Mouse (Mus musculus) liver, postnatal 0 days (tissue): ENCODE measurements at regions not wholly inside any gene's neighbourhood (a gene's known extent, or its start where the extent isn't known, plus 50 kb on each side); places are given as distances from the start of the nearest gene placed in this dataset.

Source experiments
- ATAC-seq: fragments of 200-750 bp; cut with Nextera tagmentation; 2 replicates; pipeline ENCODE4 v1.8.0; 2017; ENCODE audit warnings: mild to moderate bottlenecking, moderate library complexity
- DNase-seq: peaks from one replicate; pipeline ENCODE4 v3.0.0-alpha.2; 2016
- H3K27ac ChIP-seq: fragments of 300-500 bp; sonication (generic); 2 replicates; pipeline ENCODE4 v1.5.1; 2014; ENCODE audit warnings: antibody characterized with exemption, moderate library complexity, mild to moderate bottlenecking, low read depth
- H3K27me3 ChIP-seq: fragments of 300-500 bp; sonication (generic); 2 replicates; pipeline ENCODE4 v1.6.1; 2014; ENCODE audit warnings: low read length, control low read depth, mixed read lengths; ENCODE audit not compliant: insufficient read depth
- H3K36me3 ChIP-seq: fragments of 300-500 bp; sonication (generic); replicated peaks from 2 replicates; pipeline ENCODE4 v1.6.1; 2014; ENCODE audit warnings: mild to moderate bottlenecking, control low read depth, low read length, moderate library complexity, mixed read lengths; ENCODE audit not compliant: insufficient read depth
- H3K4me1 ChIP-seq: fragments of 300-500 bp; sonication (generic); 2 replicates; pipeline ENCODE4 v1.6.1; 2014; ENCODE audit warnings: antibody characterized with exemption, mild to moderate bottlenecking, control low read depth; ENCODE audit not compliant: insufficient read depth
- H3K4me2 ChIP-seq: fragments of 300-500 bp; sonication (generic); 2 replicates; pipeline ENCODE4 v1.6.1; 2014; ENCODE audit warnings: low read depth, mild to moderate bottlenecking, low read length, moderate library complexity, mixed read lengths
- H3K4me3 ChIP-seq: fragments of 300-500 bp; sonication (generic); 2 replicates; pipeline ENCODE4 v1.5.1; 2014; ENCODE audit warnings: low read depth, low read length
- H3K9ac ChIP-seq: fragments of 300-500 bp; sonication (generic); replicated peaks from 2 replicates; pipeline ENCODE4 v1.6.1; 2014; ENCODE audit warnings: mild to moderate bottlenecking, moderate library complexity
- H3K9me3 ChIP-seq: fragments of 300-500 bp; sonication (generic); 2 replicates; pipeline ENCODE4 v1.6.1; 2016; ENCODE audit warnings: mild to moderate bottlenecking, control low read depth, low read length, mixed read lengths
- CTCF ChIP-seq: sonication (generic); IDR thresholded peaks from 2 replicates; pipeline ENCODE4 v1.5.1; 2016; ENCODE audit warnings: antibody characterized with exemption, low read depth
- EP300 ChIP-seq: IDR thresholded peaks from 2 replicates; pipeline ENCODE4 v1.6.1; 2016; ENCODE audit warnings: antibody characterized with exemption, low read depth, mild to moderate bottlenecking
- WGBS: fragments of 180-500 bp; shearing (Covaris S2); extraction: QIAGEN DNeasy Blood & Tissue Kit; methylation state at CpG from one replicate; pipeline ENCODE4 v1.1.7; 2014; ENCODE audit not compliant: insufficient replicate concordance; 5-methylcytosine and 5-hydroxymethylcytosine counted together

DNA sequence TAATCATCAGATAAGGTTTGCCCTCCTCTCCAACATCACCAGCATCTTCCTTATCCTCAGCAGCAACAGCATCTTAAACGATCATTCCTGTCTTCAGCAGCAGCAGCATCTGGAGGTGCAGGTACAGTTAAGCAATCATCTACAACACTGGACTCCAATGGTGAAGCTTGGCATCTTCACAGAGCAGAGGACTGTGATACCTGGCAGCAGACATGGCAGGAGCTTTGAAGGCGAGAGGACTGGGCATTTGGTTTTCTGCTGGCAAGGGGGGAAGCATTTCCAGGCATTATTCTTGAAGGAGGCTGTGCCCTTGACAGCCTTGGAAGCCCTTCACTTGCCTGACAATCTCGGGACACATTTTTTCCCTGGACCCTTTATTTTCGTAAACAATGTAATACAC, 235.3 kb downstream of the Sp3 start:
- Histone ChIP-seq H3K27ac (no peak overlapping the region), H3K4me2 (no peak overlapping the region), H3K36me3 (no peaks in the 10 kb centered on the region), H3K9me3 (peaks cover 5% of the 10 kb centered on the region; the same call in 1 of the 2 replicates), H3K9ac (no peak overlapping the region), H3K4me3 (no peak overlapping the region), H3K4me1 (no peaks in the 10 kb centered on the region), H3K27me3 (no peaks in the 10 kb centered on the region)
- TF ChIP-seq EP300, result no peak
- no peak for TF ChIP-seq CTCF
- 66% methylated on average over 4 of the region's 4 CpGs for WGBS
- DNase-seq, result no peak
- no peak for ATAC-seq

GRCm38 (mm10) chr2:72746476-72747215, 233.6 kb downstream of the Sp3 start:
- TF ChIP-seq EP300 (no peak), CTCF (no peak)
- H3K27ac ChIP-seq, result no peak overlapping the region

DNA sequence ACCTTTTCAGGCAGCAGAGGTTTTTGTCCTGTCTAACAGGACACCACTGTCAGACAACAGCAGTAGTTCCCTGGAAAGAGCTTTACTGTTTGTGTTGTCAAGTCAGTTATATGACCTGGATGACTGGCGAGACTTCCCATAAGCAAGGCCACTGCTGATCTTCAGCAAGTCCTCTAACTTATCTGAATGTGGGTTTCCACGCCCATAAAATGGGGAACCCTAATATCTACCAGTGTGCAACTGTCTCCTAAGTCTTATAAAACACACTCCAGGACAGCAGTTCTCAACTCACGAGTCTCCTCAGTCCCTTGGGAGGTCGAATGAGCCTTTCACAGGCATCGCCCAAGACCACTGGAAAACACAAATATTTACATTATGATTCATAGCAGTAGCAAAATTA, 232.9 kb downstream of the Sp3 start:
- no peaks in the 10 kb centered on the region for H3K27me3 ChIP-seq
- no peak overlapping the region for H3K4me3 ChIP-seq
- peaks cover 4% of the 10 kb centered on the region for H3K4me1 ChIP-seq
- no peak for DNase-seq
- no peak overlapping the region for H3K9ac ChIP-seq
- H3K27ac ChIP-seq, result no peak overlapping the region
- peaks cover 5% of the 10 kb centered on the region; the same call in 1 of the 2 replicates for H3K9me3 ChIP-seq
- ATAC-seq, result no peak
- H3K4me2 ChIP-seq, result no peak overlapping the region
- no peaks in the 10 kb centered on the region for H3K36me3 ChIP-seq
- TF ChIP-seq CTCF, result no peak
- 61% methylated on average over 5 of the region's 5 CpGs for WGBS

More at GRCm38 (mm10) chr2:72746476-72747215, 233.6 kb downstream of the Sp3 start:
- Histone ChIP-seq H3K9ac (no peak overlapping the region), H3K4me1 (no peaks in the 10 kb centered on the region), H3K9me3 (peaks cover 5% of the 10 kb centered on the region; the same call in 1 of the 2 replicates), H3K27me3 (no peaks in the 10 kb centered on the region), H3K4me2 (no peak overlapping the region), H3K36me3 (no peaks in the 10 kb centered on the region), H3K4me3 (no peak overlapping the region)
- DNase-seq (no peak), ATAC-seq (no peak)
- WGBS, result 89% methylated on average over 16 of the region's 16 CpGs

- ATAC-seq, result no peak
- Histone ChIP-seq H3K9ac (no peak overlapping the region), H3K4me3 (no peak overlapping the region), H3K4me1 (peaks cover 10% of the 10 kb centered on the region), H3K9me3 (peaks cover 5% of the 10 kb centered on the region; the same call in 1 of the 2 replicates), H3K4me2 (no peak overlapping the region), H3K27me3 (no peaks in the 10 kb centered on the region), H3K27ac (no peak overlapping the region), H3K36me3 (no peaks in the 10 kb centered on the region)
- WGBS, result 90% methylated on average over 1 of the region's 1 CpGs
- DNase-seq, result no peak
- TF ChIP-seq CTCF, result no peak
- TF ChIP-seq EP300, result no peak
Measured at GRCm38 (mm10) chr2:72749495-72749894, 230.8 kb downstream of the Sp3 start.

DNA sequence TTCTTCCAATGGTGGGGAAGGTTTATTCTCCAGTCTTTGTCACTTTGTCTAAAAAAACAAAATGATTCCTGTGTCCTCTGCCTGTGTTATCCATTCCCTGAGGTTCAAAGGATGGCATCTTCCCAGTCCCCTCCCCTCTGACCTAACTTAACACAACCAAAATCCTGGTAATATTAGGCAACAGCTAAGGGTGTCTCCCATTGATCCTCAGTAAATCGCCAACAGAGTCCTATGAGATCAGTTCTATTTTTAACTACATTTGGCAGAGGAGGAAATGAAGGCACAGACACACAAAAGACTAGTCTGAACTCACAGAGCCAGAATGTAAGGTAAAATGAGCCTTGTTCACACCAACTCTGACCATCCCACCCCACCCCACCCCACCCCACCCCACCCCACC, 228.8 kb downstream of the Sp3 start:
- ATAC-seq (peak; percentile 75), DNase-seq (no peak)
- WGBS, result 16% methylated on average over 1 of the region's 1 CpGs
- TF ChIP-seq CTCF, result no peak
- TF ChIP-seq EP300, result 0 out of 2 replicates have a peak, but pooled peaks have one; percentile 37
- Histone ChIP-seq H3K9me3 (peaks cover 5% of the 10 kb centered on the region; the same call in 1 of the 2 replicates), H3K4me3 (no peak overlapping the region), H3K9ac (no peak overlapping the region), H3K4me1 (peaks cover 13% of the 10 kb centered on the region), H3K27me3 (no peaks in the 10 kb centered on the region), H3K4me2 (no peak overlapping the region), H3K27ac (peak overlapping the region; percentile 49; the same call in 1 of the 2 replicates), H3K36me3 (no peaks in the 10 kb centered on the region)

DNA sequence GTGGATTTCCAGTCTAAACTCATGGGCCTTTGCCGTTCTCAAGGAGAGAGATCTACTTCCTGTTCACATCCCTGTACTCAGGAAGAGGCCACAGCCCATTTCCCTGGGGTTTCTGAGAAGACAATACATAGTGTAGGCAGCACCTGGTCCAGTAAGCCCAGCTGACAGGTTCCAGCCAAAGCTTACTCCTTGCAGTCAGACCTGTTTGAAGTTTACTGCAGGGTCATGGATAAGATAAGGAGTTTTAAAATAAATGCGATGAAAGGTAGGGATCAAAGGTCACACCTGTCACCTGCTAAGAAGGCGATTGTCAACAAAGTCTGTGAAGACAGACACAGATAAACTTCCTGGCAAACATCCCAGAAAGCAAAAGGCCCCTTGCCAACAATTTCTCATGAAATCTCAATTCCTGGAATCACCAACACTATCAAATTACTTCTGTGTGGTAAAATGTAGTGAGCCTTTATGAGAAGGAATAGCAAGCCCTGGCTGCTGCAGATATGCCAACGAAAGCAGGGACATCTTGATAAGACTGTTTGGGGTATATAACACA, 227.5 kb downstream of the Sp3 start:
- H3K27me3 ChIP-seq, result no peaks in the 10 kb centered on the region
- peak overlapping the region; percentile 49 for H3K27ac ChIP-seq
- H3K4me3 ChIP-seq, result no peak overlapping the region
- ATAC-seq (peak; percentile 72), DNase-seq (peak; percentile 41)
- H3K36me3 ChIP-seq, result no peaks in the 10 kb centered on the region
- H3K9me3 ChIP-seq, result peaks cover 5% of the 10 kb centered on the region; the same call in 1 of the 2 replicates
- H3K4me1 ChIP-seq, result peaks cover 13% of the 10 kb centered on the region
- WGBS, result 36% methylated on average over 4 of the region's 4 CpGs
- TF ChIP-seq EP300 (peak; percentile 89), CTCF (no peak)
- H3K9ac ChIP-seq, result no peak overlapping the region
- no peak overlapping the region for H3K4me2 ChIP-seq
